Mouse (Mus musculus) regulatory T cell (primary cell): ENCODE measurements at regions not wholly inside any gene's neighbourhood (a gene's known extent, or its start where the extent isn't known, plus 50 kb on each side); places are given as distances from the start of the nearest gene placed in this dataset.

ENCODE experiments used
- in situ Hi-C: fragments of 300-600 bp; cut with MboI, MseI; formaldehyde crosslinking; loops from one replicate; pipeline ENCODE4 v1.15.1; 2025; ENCODE audit warnings: high pct_unique_total_duplicates

GRCm38 (mm10) chr7:114345860-114346259 lies 69.2 kb upstream of the Pde3b start:
- in situ Hi-C loops = loop anchor here (5.0 kb wide), 1 partner anchor 36 kb away; no protein-coding TSS in a partner anchor

GRCm38 (mm10) chr7:114347006-114347405 lies 68.1 kb upstream of the Pde3b start:
- in situ Hi-C loops = loop anchor here (5.0 kb wide), 1 partner anchor 35 kb away; no protein-coding TSS in a partner anchor

GRCm38 (mm10) chr7:114350968-114351367 lies 64.1 kb upstream of the Pde3b start:
- in situ Hi-C loops = loop anchor here (5.0 kb wide), 1 partner anchor 39 kb away; no protein-coding TSS in a partner anchor

- in situ Hi-C loops = no loop called here
These were observed 58.7 kb upstream of the Pde3b start for GRCm38 (mm10) chr7:114356381-114356780.

- in situ Hi-C loops = no loop called here
These were observed 52.9 kb upstream of the Pde3b start for GRCm38 (mm10) chr7:114362166-114362565.

GRCm38 (mm10) chr7:114364041-114364440 lies 51.0 kb upstream of the Pde3b start:
- in situ Hi-C loops = no loop called here
